Mouse (Mus musculus): Measurements from ENCODE around the gene Cbl. TPM values are rescaled to one million over a fixed set of nuclear protein-coding genes. Genes with fewer than 3 reads are reported as not detected.

The Cbl gene
- polyA plus RNA-seq, 1 experiment: 8.1 TPM

DNA sequence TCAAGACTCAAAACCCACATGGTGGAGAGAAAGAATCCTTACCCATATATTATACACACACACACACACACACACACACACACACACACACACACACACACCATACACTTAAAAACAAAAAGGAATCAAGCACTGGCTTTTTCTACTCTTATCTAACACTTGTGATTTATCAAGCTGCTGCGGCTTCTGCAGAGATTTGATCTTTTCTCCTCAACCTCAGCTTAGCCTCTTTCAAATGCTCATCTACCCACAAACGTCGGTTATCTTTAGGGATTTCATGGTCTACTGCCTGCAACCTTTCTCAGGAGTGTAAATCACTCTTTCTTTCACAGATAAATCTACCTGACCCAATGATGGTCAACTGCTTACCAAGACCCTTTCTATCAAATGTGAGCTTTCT, 33.4 kb downstream of the Cbl start:
- Histone ChIP-seq H3K27me3 (replicated peaks; ENCODE audit: control insufficient read depth, insufficient read depth, low read length) (no peaks in the 10 kb centered on the region), H3K4me1 (ENCODE audit: control insufficient read depth, insufficient read depth, low read length) (peaks cover 4% of the 10 kb centered on the region), H3K36me3 (ENCODE audit: control insufficient read depth, insufficient read depth, low read length) (no peaks in the 10 kb centered on the region; the same call in 1 of the 2 replicates), H3K27ac (ENCODE audit: insufficient read depth, low read depth, low read length) (peak overlapping the region; percentile 56; the same call in 1 of the 2 replicates), H3K4me3 (ENCODE audit: insufficient read depth, low read depth, low read length) (no peak overlapping the region)
- no peak for DNase-seq
- 56% methylated on average over 3 of the region's 3 CpGs for WGBS
- TF ChIP-seq CTCF (conservative IDR thresholded peaks at IDR 0.05; ENCODE audit: insufficient read depth, insufficient read length, low read depth, low read length) (no peak), POLR2A (IDR thresholded peaks at IDR 0.05; ENCODE audit: low read depth, low read length) (no peak)

DNA sequence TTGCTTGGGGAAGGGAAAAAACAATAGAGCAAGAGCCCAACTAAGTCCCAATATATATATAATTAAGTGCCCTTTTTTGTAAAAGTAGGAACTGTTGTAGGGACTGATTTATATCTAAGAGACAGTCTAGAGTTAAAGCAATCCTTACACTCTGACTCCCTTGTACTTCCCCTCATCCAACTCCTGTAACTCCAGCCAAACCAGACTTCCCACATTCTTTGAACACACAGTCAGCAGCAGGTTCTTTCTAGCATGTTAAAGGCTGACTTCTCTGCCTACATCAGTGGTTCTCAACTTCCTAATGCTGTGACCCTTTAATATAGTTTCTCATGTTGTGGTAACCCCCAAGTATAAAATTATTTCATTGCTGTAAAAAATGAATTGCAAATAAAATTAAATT, 34.3 kb downstream of the Cbl start:
- TF ChIP-seq CTCF (conservative IDR thresholded peaks at IDR 0.05; ENCODE audit: insufficient read depth, insufficient read length, low read depth, low read length) (no peak), POLR2A (IDR thresholded peaks at IDR 0.05; ENCODE audit: low read depth, low read length) (no peak)
- Histone ChIP-seq H3K36me3 (ENCODE audit: control insufficient read depth, insufficient read depth, low read length) (no peaks in the 10 kb centered on the region; the same call in 1 of the 2 replicates), H3K27ac (ENCODE audit: insufficient read depth, low read depth, low read length) (no peak overlapping the region), H3K4me3 (ENCODE audit: insufficient read depth, low read depth, low read length) (no peak overlapping the region), H3K4me1 (ENCODE audit: control insufficient read depth, insufficient read depth, low read length) (peaks cover 4% of the 10 kb centered on the region), H3K27me3 (replicated peaks; ENCODE audit: control insufficient read depth, insufficient read depth, low read length) (no peaks in the 10 kb centered on the region)
- peak; percentile 42 for DNase-seq

DNA sequence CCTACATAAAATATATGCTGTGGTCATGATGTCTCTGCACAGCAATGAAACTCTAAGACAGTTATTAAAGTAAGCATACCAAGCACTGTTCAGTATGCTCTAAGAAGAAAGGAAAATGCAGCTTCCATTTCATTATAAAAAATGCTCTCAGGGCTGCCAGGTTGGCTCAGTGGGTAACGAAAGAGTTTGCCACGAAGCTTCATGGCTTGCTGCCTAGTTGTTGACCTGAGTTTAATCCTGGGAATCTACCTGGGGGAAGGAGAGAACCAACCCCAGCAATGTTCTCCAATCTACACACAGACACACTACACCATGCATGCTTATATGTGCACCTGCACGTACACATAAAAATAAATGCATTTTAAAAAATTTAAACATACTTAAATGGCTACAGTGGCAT, 34.7 kb downstream of the Cbl start:
- Histone ChIP-seq H3K27me3 (replicated peaks; ENCODE audit: control insufficient read depth, insufficient read depth, low read length) (no peaks in the 10 kb centered on the region), H3K4me1 (ENCODE audit: control insufficient read depth, insufficient read depth, low read length) (peaks cover 4% of the 10 kb centered on the region), H3K27ac (ENCODE audit: insufficient read depth, low read depth, low read length) (peak overlapping the region; percentile 56), H3K4me3 (ENCODE audit: insufficient read depth, low read depth, low read length) (no peak overlapping the region), H3K36me3 (ENCODE audit: control insufficient read depth, insufficient read depth, low read length) (no peaks in the 10 kb centered on the region; the same call in 1 of the 2 replicates)
- 54% methylated on average over 3 of the region's 3 CpGs for WGBS
- TF ChIP-seq CTCF (conservative IDR thresholded peaks at IDR 0.05; ENCODE audit: insufficient read depth, insufficient read length, low read depth, low read length) (no peak), POLR2A (IDR thresholded peaks at IDR 0.05; ENCODE audit: low read depth, low read length) (no peak)
- DNase-seq: no peak

DNA sequence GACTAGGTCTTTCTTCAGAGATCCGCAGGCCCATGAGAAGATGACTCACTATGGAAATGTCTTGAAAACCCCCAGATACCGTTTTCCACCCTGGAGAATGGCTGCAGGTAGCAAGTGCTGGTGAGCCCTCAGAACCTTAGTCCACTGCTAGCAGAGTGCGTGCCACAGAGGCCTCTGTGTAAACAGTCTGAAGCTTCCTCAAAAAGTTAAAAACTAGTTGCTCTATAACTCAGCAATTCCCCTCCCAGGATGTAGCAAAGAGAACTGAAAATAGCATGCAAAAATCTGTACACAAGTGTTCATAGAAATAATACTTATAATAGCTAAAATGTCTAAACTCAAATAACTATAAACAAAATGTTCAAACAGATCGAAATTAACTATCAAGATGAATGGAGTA, 37.5 kb downstream of the Cbl start:
- DNase-seq: no peak

DNA sequence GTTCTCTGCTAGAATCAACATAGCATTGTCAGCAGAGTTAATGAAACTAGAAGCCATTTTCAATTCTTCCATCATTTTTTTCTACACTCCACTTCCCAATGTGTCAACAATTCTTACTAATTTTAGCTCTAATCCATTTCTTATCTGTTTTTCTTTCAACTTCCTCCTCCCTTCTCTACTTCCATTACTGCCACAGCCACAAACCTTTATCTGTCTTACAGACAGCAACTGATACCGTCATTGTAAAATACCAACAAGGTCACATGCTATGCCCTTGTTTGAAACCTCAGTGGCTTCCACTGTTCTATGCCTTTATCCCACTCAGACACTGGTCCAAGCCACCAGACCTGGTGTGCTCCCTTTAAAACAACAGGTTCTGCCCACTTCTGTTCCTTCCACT, 39.8 kb downstream of the Cbl start:
- no peaks in the 10 kb centered on the region for H3K27me3 ChIP-seq (replicated peaks; ENCODE audit: control insufficient read depth, insufficient read depth, low read length)
- H3K27ac ChIP-seq (ENCODE audit: insufficient read depth, low read depth, low read length): no peak overlapping the region
- peaks cover 4% of the 10 kb centered on the region for H3K4me1 ChIP-seq (ENCODE audit: control insufficient read depth, insufficient read depth, low read length)
- no peaks in the 10 kb centered on the region; the same call in 1 of the 2 replicates for H3K36me3 ChIP-seq (ENCODE audit: control insufficient read depth, insufficient read depth, low read length)
- 31% methylated on average over 1 of the region's 1 CpGs for WGBS
- TF ChIP-seq CTCF (conservative IDR thresholded peaks at IDR 0.05; ENCODE audit: insufficient read depth, insufficient read length, low read depth, low read length) (no peak), POLR2A (IDR thresholded peaks at IDR 0.05; ENCODE audit: low read depth, low read length) (no peak)
- DNase-seq: no peak
- H3K4me3 ChIP-seq (ENCODE audit: insufficient read depth, low read depth, low read length): no peak overlapping the region

More for the DNA sequence above, 37.5 kb downstream of the Cbl start:
- Histone ChIP-seq H3K27me3 (replicated peaks; ENCODE audit: control insufficient read depth, insufficient read depth, low read length) (no peaks in the 10 kb centered on the region), H3K4me3 (ENCODE audit: insufficient read depth, low read depth, low read length) (no peak overlapping the region), H3K36me3 (ENCODE audit: control insufficient read depth, insufficient read depth, low read length) (no peaks in the 10 kb centered on the region; the same call in 1 of the 2 replicates), H3K27ac (ENCODE audit: insufficient read depth, low read depth, low read length) (no peak overlapping the region), H3K4me1 (ENCODE audit: control insufficient read depth, insufficient read depth, low read length) (peaks cover 4% of the 10 kb centered on the region)
- WGBS: 84% methylated on average over 4 of the region's 4 CpGs
- no peak for TF ChIP-seq POLR2A (IDR thresholded peaks at IDR 0.05; ENCODE audit: low read depth, low read length)
- TF ChIP-seq CTCF (conservative IDR thresholded peaks at IDR 0.05; ENCODE audit: insufficient read depth, insufficient read length, low read depth, low read length): no peak

DNA sequence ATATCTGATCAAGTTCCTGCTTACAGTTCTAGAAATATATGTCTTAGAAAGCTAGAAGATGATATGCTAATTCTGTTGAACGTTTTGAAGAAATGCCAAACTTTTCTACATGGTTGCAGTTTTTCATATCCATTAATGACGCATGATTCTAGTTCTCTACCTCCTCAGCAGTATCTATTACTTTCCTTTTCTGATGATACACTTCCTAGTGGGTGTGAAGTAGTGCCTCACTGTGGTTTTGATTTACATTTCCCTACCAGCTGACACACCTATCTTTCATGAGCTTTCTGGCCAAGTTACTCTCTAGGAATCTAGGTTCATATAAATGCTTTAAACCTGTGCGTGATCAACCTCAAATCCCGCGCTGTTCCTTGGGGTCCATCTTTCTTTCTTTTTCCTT, 41.1 kb downstream of the Cbl start:
- 89% methylated on average over 5 of the region's 5 CpGs for WGBS
- H3K27me3 ChIP-seq (replicated peaks; ENCODE audit: control insufficient read depth, insufficient read depth, low read length): no peaks in the 10 kb centered on the region
- H3K4me1 ChIP-seq (ENCODE audit: control insufficient read depth, insufficient read depth, low read length): peaks cover 1% of the 10 kb centered on the region
- no peak overlapping the region for H3K27ac ChIP-seq (ENCODE audit: insufficient read depth, low read depth, low read length)
- TF ChIP-seq CTCF (conservative IDR thresholded peaks at IDR 0.05; ENCODE audit: insufficient read depth, insufficient read length, low read depth, low read length) (no peak), POLR2A (IDR thresholded peaks at IDR 0.05; ENCODE audit: low read depth, low read length) (no peak)
- no peaks in the 10 kb centered on the region; the same call in 1 of the 2 replicates for H3K36me3 ChIP-seq (ENCODE audit: control insufficient read depth, insufficient read depth, low read length)
- no peak overlapping the region for H3K4me3 ChIP-seq (ENCODE audit: insufficient read depth, low read depth, low read length)
- DNase-seq: no peak

DNA sequence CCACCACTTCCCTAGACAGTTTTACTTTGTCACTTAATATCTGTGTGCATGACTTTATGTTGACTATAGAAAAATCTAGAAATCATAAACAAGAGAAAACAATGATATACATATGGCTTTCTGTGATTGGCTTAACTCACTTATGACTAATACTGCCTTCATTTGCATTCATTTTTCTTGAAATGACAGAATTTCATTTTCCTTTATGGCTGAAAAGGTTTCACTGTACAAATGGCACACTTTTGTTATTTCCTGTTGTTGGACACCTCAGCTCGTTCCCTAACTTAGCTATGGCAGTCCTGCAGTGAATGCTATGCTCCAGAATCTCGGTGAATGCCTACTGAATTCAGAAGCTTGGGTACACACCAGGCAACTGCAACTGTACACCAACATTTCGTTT, 41.5 kb downstream of the Cbl start:
- DNase-seq: no peak
- WGBS: 80% methylated on average over 3 of the region's 3 CpGs
- H3K36me3 ChIP-seq (ENCODE audit: control insufficient read depth, insufficient read depth, low read length): no peaks in the 10 kb centered on the region; the same call in 1 of the 2 replicates
- TF ChIP-seq CTCF (conservative IDR thresholded peaks at IDR 0.05; ENCODE audit: insufficient read depth, insufficient read length, low read depth, low read length) (no peak), POLR2A (IDR thresholded peaks at IDR 0.05; ENCODE audit: low read depth, low read length) (no peak)
- no peaks in the 10 kb centered on the region for H3K27me3 ChIP-seq (replicated peaks; ENCODE audit: control insufficient read depth, insufficient read depth, low read length)
- no peak overlapping the region for H3K27ac ChIP-seq (ENCODE audit: insufficient read depth, low read depth, low read length)
- H3K4me1 ChIP-seq (ENCODE audit: control insufficient read depth, insufficient read depth, low read length): no peaks in the 10 kb centered on the region
- no peak overlapping the region for H3K4me3 ChIP-seq (ENCODE audit: insufficient read depth, low read depth, low read length)
